Mouse (Mus musculus) ES-Bruce4 (cell line): ENCODE data around the gene Arhgap40.

Experiments used
- CTCF ChIP-seq: IDR thresholded peaks from one replicate; pipeline ENCODE4 v1.8.1; 2011; ENCODE audit warnings: low read depth, low read length
- EP300 ChIP-seq: IDR thresholded peaks from 2 replicates; pipeline ENCODE4 v1.6.1; 2011; ENCODE audit warnings: low read depth, low read length; ENCODE audit not compliant: insufficient read depth
- POLR2A ChIP-seq: IDR thresholded peaks from one replicate; pipeline ENCODE4 v1.8.1; 2011; ENCODE audit warnings: low read length; ENCODE audit not compliant: insufficient read depth

DNA sequence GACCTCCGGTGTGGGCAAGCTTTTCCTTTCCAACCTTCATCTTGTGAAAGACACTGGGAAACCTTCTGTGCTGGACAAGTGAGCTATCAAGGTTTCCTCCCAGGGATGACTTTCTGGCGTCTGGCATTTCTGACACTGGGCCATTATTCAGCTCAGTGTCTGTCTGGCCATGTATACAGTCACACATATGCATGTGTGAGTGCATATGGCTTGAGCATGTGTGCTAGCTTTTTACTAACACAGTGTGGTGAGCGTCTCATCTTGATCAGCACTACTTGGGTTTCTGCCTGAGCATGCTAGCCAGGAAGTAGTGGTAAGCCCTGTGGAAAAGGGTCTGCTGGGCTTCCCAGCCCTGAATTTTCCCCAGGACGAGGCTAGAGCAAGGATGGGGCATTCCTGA is 28.7 kb downstream of the Arhgap40 start:
- no peak for TF ChIP-seq EP300
- no peak for TF ChIP-seq POLR2A
- no peak for TF ChIP-seq CTCF
